Mouse (Mus musculus) small intestine, adult 2 months (tissue): ENCODE data around the gene Brd2. TPM values are rescaled to one million over a fixed set of nuclear protein-coding genes. Genes with fewer than 3 reads are reported as not detected.
A peak's percentile ranks its signal among the peaks of the same experiment; 100 is the strongest.

Source experiments
- H3K27ac ChIP-seq: fragments of 200-500 bp; 2 replicates; pipeline ENCODE4 v1.5.1; 2012; ENCODE audit warnings: low read depth, low read length, control low read depth, inconsistent platforms; ENCODE audit not compliant: insufficient read depth
- H3K27me3 ChIP-seq: fragments of 200-500 bp; 2 replicates; pipeline ENCODE4 v1.6.1; 2012; ENCODE audit warnings: mild to moderate bottlenecking, moderate library complexity, low read length, inconsistent platforms; ENCODE audit not compliant: control insufficient read depth, insufficient read depth
- H3K36me3 ChIP-seq: fragments of 200-500 bp; 2 replicates; pipeline ENCODE4 v1.6.1; 2012; ENCODE audit warnings: mild to moderate bottlenecking, low read length, control low read depth, inconsistent platforms; ENCODE audit not compliant: control insufficient read depth, insufficient read depth
- H3K4me1 ChIP-seq: fragments of 200-500 bp; 2 replicates; pipeline ENCODE4 v1.6.1; 2012; ENCODE audit warnings: low read length, inconsistent platforms, mixed read lengths; ENCODE audit not compliant: control insufficient read depth, insufficient read depth, insufficient read length
- H3K4me3 ChIP-seq: fragments of 200-500 bp; 2 replicates; pipeline ENCODE4 v1.5.1; 2012; ENCODE audit warnings: low read depth, mild to moderate bottlenecking, control low read depth, inconsistent platforms, low read length, moderate library complexity
- CTCF ChIP-seq: fragments of 200-500 bp; IDR thresholded peaks from 2 replicates; pipeline ENCODE4 v1.5.1; 2012; ENCODE audit warnings: low read depth, mild to moderate bottlenecking, control low read depth, inconsistent platforms, low read length, moderate library complexity, mixed read lengths; ENCODE audit not compliant: insufficient replicate concordance, insufficient read length; ENCODE audit errors: extremely low read depth
- POLR2A ChIP-seq: fragments of 200-500 bp; IDR thresholded peaks from 2 replicates; pipeline ENCODE4 v1.6.1; 2012; ENCODE audit warnings: low read depth, mild to moderate bottlenecking, control low read depth, inconsistent platforms, low read length, moderate library complexity
- WGBS: fragments of 180-500 bp; shearing (Covaris S2); methylation state at CpG from one replicate; pipeline ENCODE4 v1.1.7; 2018; 5-methylcytosine and 5-hydroxymethylcytosine counted together
- polyA plus RNA-seq: library from polyadenylated mRNA; depleted of rRNA; stranded (reverse); fragments of >200 nt; gene quantifications from 2 replicates; pipeline ENCODE4 v1.2.3, GENCODE M21; 2012

Gene Brd2
- polyA plus RNA-seq, 1 experiment: 73.1 TPM

DNA sequence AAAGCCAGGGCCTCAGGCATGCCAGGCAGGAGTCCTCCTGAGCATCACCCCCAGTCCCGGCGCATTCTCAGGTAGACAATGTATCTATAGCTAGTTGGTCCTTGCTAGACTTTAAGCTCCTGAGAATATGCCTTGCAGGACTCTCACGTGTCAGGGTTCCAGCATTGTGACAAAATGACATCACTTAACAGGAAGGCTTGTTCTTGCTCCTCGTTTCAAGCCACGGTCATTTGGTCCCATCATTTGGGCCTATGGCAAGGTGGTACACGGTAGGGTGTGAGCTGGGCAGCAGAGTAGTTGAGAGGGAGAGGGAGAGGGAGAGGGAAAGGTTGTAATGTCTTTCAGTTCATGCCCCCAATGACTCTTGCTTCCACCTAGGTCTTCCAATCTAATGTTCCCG lies 9.5 kb upstream of the Brd2 start:
- no peaks in the 10 kb centered on the region for H3K36me3 ChIP-seq
- 77% methylated on average over 7 of the region's 7 CpGs for WGBS
- no peaks in the 10 kb centered on the region for H3K27me3 ChIP-seq
- no peak for TF ChIP-seq POLR2A
- peaks cover 18% of the 10 kb centered on the region for H3K4me1 ChIP-seq
- no peak overlapping the region for H3K27ac ChIP-seq
- no peak overlapping the region for H3K4me3 ChIP-seq

DNA sequence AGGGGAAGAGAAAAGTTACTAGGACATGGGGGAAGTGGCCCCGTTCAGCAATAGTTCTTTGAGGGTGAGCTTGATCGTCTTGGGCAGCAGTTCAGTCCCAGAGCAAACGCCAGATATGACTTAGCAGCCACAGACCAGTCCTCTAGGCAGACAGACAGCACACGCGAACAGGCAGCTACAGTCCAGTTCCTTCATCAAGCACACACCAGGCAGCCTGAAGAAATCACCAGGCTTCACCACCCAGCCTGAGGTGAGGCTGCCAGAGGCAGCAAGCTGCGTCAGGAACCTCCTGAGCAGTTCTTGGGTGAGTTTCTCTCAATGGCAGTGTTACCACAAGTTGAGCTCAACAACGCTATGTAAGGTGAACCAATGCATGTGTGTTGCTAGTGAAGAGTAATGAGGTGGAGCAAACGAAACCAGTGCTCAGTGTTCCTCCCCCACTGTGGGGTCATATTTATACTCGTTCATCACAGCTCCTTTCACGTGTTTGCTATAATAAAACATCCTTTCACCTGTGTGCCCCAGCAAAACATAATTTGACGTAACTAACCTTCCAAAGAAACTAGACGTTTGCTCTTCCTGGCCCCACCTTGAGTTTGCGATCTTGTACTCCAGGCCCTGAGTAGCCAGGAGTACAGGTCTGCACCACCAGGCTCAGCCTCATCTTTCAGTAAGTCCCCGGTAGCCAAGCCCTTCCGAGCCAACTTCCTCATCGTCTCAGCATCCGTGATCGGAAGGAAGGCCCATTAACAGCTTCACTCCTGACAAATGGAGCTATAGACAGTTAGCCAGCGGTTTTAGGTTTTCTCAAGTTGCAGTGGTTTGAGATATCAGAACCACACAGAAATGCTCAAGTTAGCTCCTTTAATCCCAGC lies 7.9 kb upstream of the Brd2 start:
- WGBS: 54% methylated on average over 19 of the region's 19 CpGs
- peaks cover 25% of the 10 kb centered on the region for H3K4me1 ChIP-seq

DNA sequence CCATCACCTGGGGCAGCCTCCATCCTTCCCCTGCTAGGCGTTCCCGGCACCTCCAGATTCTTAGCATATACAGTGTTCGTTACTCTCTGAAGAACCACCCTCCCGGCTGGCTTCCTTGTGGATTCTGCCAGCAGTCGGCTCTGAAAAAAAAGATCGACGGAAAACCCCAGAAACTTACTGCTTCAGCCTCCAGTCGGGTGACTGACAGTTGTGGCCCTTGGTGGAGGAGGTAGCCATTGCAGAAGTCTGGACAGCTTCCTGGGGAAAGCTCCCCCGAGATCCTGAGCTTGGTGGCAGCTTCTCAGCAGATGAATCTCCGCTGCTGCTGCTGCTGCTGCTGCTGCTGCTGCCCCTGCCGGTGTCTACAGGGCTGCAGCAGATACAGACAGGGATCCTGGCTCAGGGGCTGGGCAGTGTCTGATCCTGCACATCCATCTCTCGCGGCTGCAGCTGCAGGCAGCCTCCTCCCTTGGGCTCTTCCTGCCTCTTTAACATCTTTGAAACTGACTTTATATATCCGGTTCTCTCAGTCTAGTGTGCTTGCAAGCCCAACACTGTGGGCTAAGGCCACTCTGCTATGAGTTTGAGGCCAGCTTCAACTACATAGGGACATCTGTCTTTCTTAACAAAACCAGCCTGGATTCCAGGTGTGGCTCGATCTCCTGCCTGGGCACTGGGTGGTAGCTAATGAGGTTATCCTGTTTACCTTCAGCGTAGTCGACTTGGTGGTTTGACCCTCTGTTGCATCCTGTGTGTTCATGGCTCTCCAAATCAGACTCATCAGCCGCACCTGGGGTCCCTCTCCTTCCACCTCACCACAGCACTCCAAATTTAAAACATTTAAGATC lies 6.7 kb upstream of the Brd2 start:
- H3K4me3 ChIP-seq: peak overlapping the region; percentile 36
- no peaks in the 10 kb centered on the region for H3K36me3 ChIP-seq
- H3K27me3 ChIP-seq: no peaks in the 10 kb centered on the region
- no peak overlapping the region; the same call in 1 of the 2 replicates for H3K27ac ChIP-seq
- peaks cover 25% of the 10 kb centered on the region for H3K4me1 ChIP-seq
- TF ChIP-seq POLR2A: no peak
- TF ChIP-seq CTCF: no peak
- WGBS: 30% methylated on average over 18 of the region's 18 CpGs

More for the DNA sequence above, 7.9 kb upstream of the Brd2 start:
- Histone ChIP-seq H3K4me3 (no peak overlapping the region), H3K36me3 (no peaks in the 10 kb centered on the region), H3K27ac (no peak overlapping the region), H3K27me3 (no peaks in the 10 kb centered on the region)
- TF ChIP-seq POLR2A (no peak), CTCF (no peak)

GRCm38 (mm10) chr17:34128264-34128937 lies 6.0 kb upstream of the Brd2 start:
- H3K4me3 ChIP-seq: peak overlapping the region; percentile 36
- H3K4me1 ChIP-seq: peaks cover 29% of the 10 kb centered on the region
- no peaks in the 10 kb centered on the region for H3K27me3 ChIP-seq
- no peak for TF ChIP-seq POLR2A
- TF ChIP-seq CTCF: no peak
- no peaks in the 10 kb centered on the region for H3K36me3 ChIP-seq
- H3K27ac ChIP-seq: no peak overlapping the region
- WGBS: 57% methylated on average over 13 of the region's 13 CpGs

- Histone ChIP-seq H3K36me3 (no peaks in the 10 kb centered on the region), H3K27me3 (no peaks in the 10 kb centered on the region), H3K4me1 (peaks cover 29% of the 10 kb centered on the region), H3K27ac (peak overlapping the region; percentile 90), H3K4me3 (peak overlapping the region; percentile 26; the same call in 1 of the 2 replicates)
- 13% methylated on average over 6 of the region's 6 CpGs for WGBS
- TF ChIP-seq POLR2A: peak; percentile 33; the same call in 1 of the 2 replicates
- TF ChIP-seq CTCF: no peak
Observed at GRCm38 (mm10) chr17:34127475-34127874, 5.0 kb upstream of the Brd2 start.

GRCm38 (mm10) chr17:34126826-34127420 lies 4.5 kb upstream of the Brd2 start:
- Histone ChIP-seq H3K4me3 (peak overlapping the region; percentile 26), H3K36me3 (no peaks in the 10 kb centered on the region), H3K4me1 (peaks cover 29% of the 10 kb centered on the region), H3K27ac (peak overlapping the region; percentile 90), H3K27me3 (no peaks in the 10 kb centered on the region)
- WGBS: 27% methylated on average over 9 of the region's 9 CpGs
- TF ChIP-seq POLR2A (no peak), CTCF (no peak)
